Mouse (Mus musculus) liver, postnatal 0 days (tissue): Measurements from ENCODE around the gene Ptf1a.

Source experiments
- CTCF ChIP-seq: sonication (generic); IDR thresholded peaks from 2 replicates; pipeline ENCODE4 v1.5.1; 2016; ENCODE audit warnings: antibody characterized with exemption, low read depth
- EP300 ChIP-seq: IDR thresholded peaks from 2 replicates; pipeline ENCODE4 v1.6.1; 2016; ENCODE audit warnings: antibody characterized with exemption, low read depth, mild to moderate bottlenecking

DNA sequence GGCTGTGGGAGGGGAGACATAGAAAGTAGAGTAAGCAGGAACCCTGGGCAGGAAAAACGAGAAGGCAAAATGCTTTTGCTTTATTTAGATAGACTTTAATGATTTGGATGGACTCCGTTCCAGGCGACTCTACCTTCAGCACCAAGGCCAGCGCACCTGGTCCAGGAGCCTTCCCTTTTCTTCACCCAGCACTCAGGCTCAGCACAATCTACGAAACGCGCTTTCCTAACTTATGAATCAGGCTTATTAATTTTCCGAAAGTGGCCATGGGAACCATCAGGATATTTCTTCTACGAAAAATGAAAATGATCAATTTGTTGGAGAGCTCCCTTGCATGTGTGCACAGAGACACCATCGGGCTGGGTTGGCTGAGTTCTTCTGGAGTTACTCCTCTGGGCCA, 16.4 kb upstream of the Ptf1a start:
- no peak for TF ChIP-seq CTCF
- no peak for TF ChIP-seq EP300
